Mouse (Mus musculus) erythroblast, embryonic 14.5 days (primary cell): ENCODE results near the gene Hlcs. TPM values are rescaled to one million over a fixed set of nuclear protein-coding genes. Genes with fewer than 3 reads are reported as not detected.

Source experiments
- H3K27me3 ChIP-seq: 2 replicates; pipeline ENCODE4 v1.6.1; 2012; ENCODE audit warnings: inconsistent platforms; ENCODE audit not compliant: control insufficient read depth
- H3K36me3 ChIP-seq: 2 replicates; pipeline ENCODE4 v1.6.1; 2012; ENCODE audit warnings: mild to moderate bottlenecking, inconsistent platforms; ENCODE audit not compliant: control insufficient read depth
- H3K4me1 ChIP-seq: 2 replicates; pipeline ENCODE4 v1.6.1; 2012; ENCODE audit warnings: inconsistent platforms; ENCODE audit not compliant: control insufficient read depth
- H3K4me3 ChIP-seq: replicated peaks from 2 replicates; pipeline ENCODE3; 2012; ENCODE audit warnings: moderate library complexity, mild to moderate bottlenecking, inconsistent platforms
- H3K9me3 ChIP-seq: 2 replicates; pipeline ENCODE4 v1.6.1; 2012; ENCODE audit warnings: low read length, inconsistent platforms, mixed read lengths; ENCODE audit not compliant: control insufficient read depth
- GATA1 ChIP-seq: IDR thresholded peaks from 2 replicates; pipeline ENCODE4 v1.6.1; 2012; ENCODE audit warnings: low read length, inconsistent platforms, mixed read lengths
- TAL1 ChIP-seq: IDR thresholded peaks from 3 replicates; pipeline ENCODE4 v1.6.1; 2012; ENCODE audit warnings: low read length, inconsistent platforms, mixed read lengths
- polyA plus RNA-seq: library from polyadenylated mRNA; stranded (reverse); fragments of >175 nt; gene quantifications from 2 replicates; pipeline ENCODE4 v1.2.3, GENCODE M21; 2012

Hlcs gene
- polyA plus RNA-seq, 1 experiment = 0.06 TPM

GRCm38 (mm10) chr16:94328881-94329867 is 15.8 kb upstream of the Hlcs start:
- Histone ChIP-seq H3K4me3 (peak overlapping the region; percentile 65), H3K9me3 (no peaks in the 10 kb centered on the region), H3K27me3 (peaks cover 25% of the 10 kb centered on the region), H3K36me3 (no peaks in the 10 kb centered on the region), H3K4me1 (peaks cover 37% of the 10 kb centered on the region)
- TF ChIP-seq GATA1 (no peak), TAL1 (no peak)

DNA sequence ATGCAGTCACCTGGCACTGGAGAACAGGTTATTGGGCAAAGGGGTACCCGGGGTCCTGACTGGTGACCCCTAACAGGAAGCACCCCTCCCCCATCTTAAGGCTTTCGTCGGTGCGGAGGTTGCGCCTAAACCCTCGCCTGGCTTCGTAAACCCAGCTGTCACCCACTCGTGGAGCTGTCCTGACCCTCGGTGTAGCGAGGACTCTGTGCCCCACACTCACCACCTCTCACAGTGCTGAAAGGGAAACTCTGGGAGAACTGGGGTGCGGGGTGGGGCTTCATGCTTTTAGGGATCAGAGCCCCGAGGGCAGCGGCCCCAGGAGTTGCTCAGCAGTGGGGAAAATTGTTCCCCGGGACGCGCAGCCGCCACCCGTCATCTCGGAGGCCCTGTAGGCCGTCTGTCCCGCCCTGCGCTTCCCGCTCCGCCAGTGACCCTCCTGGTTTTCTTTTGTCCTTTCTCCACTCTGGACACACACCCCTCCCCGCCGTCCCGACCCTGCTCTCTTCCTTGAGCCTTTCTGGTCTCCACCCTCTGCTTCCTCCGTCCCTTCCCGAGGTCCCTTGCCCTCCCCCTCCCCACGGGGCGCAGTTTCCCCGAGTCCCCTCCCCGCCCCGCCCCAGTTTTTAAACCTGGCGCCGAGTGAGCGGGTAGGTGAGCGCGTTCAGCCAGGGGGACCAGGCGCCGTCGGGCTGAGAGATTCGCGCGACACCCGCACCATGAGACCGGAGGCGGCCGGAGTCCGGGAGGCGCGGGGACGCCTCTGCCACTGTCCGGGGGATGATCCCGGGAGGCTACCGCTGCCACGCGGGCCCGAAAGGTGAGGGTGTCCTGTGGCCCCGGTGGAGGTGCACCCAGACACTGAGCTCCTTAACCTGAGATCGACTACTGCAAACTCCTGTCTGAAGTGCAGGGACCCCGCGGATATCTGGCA is 14.7 kb upstream of the Hlcs start, which contains the start of gene Ripply3:
Gene Ripply3 (plus strand): TSS at position 640 of the 931 bp plus-strand sequence.
- peaks cover 37% of the 10 kb centered on the region for H3K4me1 ChIP-seq
- TF ChIP-seq GATA1 = no peak
- TF ChIP-seq TAL1 = no peak
- peaks cover 25% of the 10 kb centered on the region for H3K27me3 ChIP-seq
- H3K9me3 ChIP-seq = no peaks in the 10 kb centered on the region
- no peaks in the 10 kb centered on the region for H3K36me3 ChIP-seq
- H3K4me3 ChIP-seq = peak within 1 kb of the TSS; percentile 65

GRCm38 (mm10) chr16:94326008-94326407 is 12.6 kb upstream of the Hlcs start:
- Histone ChIP-seq H3K4me1 (peaks cover 37% of the 10 kb centered on the region), H3K36me3 (no peaks in the 10 kb centered on the region), H3K27me3 (peaks cover 25% of the 10 kb centered on the region), H3K9me3 (no peaks in the 10 kb centered on the region), H3K4me3 (no peak overlapping the region)
- TF ChIP-seq TAL1 = no peak
- TF ChIP-seq GATA1 = no peak

- H3K4me1 ChIP-seq = peaks cover 30% of the 10 kb centered on the region
- no peaks in the 10 kb centered on the region for H3K36me3 ChIP-seq
- H3K4me3 ChIP-seq = no peak overlapping the region
- no peaks in the 10 kb centered on the region for H3K9me3 ChIP-seq
- TF ChIP-seq GATA1 = no peak
- TF ChIP-seq TAL1 = no peak
- H3K27me3 ChIP-seq = peaks cover 15% of the 10 kb centered on the region
Measured at GRCm38 (mm10) chr16:94323681-94324080, 10.3 kb upstream of the Hlcs start.

DNA sequence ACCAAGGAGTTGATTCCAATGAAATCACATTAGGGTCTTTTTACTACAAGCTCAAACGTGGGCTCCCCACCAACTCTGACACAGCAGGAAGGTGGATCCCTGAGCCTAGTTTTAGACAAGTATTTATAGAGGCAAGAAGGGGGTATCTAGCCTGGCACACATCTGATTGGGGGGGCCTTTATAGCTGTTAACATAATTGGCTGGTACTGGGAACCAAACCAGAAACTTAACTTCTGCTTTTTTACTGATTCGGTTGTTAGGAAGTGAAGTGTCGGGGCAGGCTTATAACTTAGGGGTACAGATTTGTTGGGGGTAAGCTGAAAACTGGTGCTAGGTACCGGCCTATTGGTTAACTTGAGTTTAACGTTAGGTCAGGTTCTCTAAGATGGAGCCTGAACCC is 6.9 kb upstream of the Hlcs start:
- no peak for TF ChIP-seq GATA1
- no peak for TF ChIP-seq TAL1
- no peaks in the 10 kb centered on the region for H3K36me3 ChIP-seq
- H3K4me1 ChIP-seq = peaks cover 5% of the 10 kb centered on the region
- H3K27me3 ChIP-seq = peaks cover 2% of the 10 kb centered on the region; the same call in 1 of the 2 replicates
- no peaks in the 10 kb centered on the region for H3K9me3 ChIP-seq
- no peak overlapping the region for H3K4me3 ChIP-seq

GRCm38 (mm10) chr16:94317752-94318151 is 4.4 kb upstream of the Hlcs start:
- Histone ChIP-seq H3K9me3 (no peaks in the 10 kb centered on the region), H3K27me3 (no peaks in the 10 kb centered on the region; the same call in 1 of the 2 replicates), H3K4me1 (peaks cover 11% of the 10 kb centered on the region), H3K36me3 (no peaks in the 10 kb centered on the region), H3K4me3 (no peak overlapping the region)
- TF ChIP-seq TAL1 (no peak), GATA1 (no peak)

DNA sequence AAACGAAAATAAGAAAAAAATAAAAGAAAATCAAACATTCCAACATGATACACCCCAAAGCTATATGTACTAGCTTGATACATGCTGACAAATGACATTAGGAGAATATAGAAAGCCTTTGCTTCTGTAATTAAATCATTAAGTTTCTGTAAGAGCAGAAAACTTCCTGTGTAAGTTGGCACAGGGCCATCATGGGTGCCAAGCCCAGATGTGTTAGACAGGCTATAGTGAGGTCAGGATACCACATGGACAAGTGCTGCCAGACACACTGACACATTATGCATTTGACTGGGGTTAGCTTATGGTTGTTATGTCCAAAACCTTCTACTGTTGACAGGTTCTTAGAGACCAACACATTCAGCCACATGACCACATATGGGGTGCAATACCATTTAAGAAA is 1.8 kb upstream of the Hlcs start:
- no peak overlapping the region for H3K4me3 ChIP-seq
- H3K4me1 ChIP-seq = peaks cover 24% of the 10 kb centered on the region

DNA sequence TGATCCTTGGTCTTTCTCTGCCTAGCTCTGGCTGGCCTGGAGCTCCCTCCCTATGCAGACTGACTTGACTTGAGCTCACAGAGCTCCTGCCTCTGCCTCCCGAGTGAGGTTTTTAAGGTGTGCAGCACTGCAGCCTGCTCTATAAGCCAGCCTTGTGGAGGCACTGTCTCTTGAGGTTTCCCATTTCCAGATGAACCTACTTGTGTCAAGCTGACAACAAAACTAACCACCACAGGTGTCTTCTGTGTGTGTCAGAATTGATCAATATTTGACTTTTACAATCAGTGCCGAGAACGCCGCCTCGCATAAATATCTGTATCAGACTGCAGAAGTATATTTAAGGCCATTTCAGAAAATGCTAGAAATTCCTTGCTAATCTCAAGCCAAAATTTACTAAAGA is 1.3 kb upstream of the Hlcs start:
- no peaks in the 10 kb centered on the region; the same call in 1 of the 2 replicates for H3K27me3 ChIP-seq
- H3K36me3 ChIP-seq = no peaks in the 10 kb centered on the region
- peaks cover 24% of the 10 kb centered on the region for H3K4me1 ChIP-seq
- H3K4me3 ChIP-seq = no peak overlapping the region
- H3K9me3 ChIP-seq = no peaks in the 10 kb centered on the region
- TF ChIP-seq GATA1 (no peak), TAL1 (no peak)

More for the DNA sequence above, 1.8 kb upstream of the Hlcs start:
- TF ChIP-seq GATA1 (no peak), TAL1 (no peak)
- Histone ChIP-seq H3K9me3 (no peaks in the 10 kb centered on the region), H3K27me3 (no peaks in the 10 kb centered on the region; the same call in 1 of the 2 replicates), H3K36me3 (no peaks in the 10 kb centered on the region)
